Mouse (Mus musculus): ENCODE results near the gene Erbb2.

DNA sequence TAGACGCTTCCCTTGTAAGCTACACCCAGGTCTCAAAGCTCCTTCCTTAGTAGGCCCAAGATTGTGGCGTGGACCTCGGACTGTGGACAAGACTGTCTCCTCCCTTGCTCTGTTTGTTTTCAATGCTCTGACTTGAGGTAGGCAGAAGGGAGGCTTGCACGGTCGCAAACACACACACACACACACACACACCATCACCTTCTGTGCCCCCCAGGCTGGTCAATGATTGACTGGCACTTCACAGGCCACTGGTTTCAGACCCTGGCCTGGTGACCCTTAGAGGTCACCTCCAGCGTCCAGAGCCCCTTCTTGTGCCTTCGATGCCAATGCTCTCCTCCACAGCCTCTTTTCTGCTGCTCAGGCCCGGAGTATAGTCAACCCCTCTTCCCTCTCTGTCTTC, 3.4 kb upstream of the Erbb2 start:
- TF ChIP-seq CTCF (IDR thresholded peaks at IDR 0.05; ENCODE audit: low read depth, low read length), result no peak
- TF ChIP-seq POLR2A (IDR thresholded peaks at IDR 0.05; ENCODE audit: insufficient read depth, low read length), result no peak

All from ES-Bruce4 (cell line).